Mouse (Mus musculus): ENCODE data around the gene Cyp2c54. TPM values are rescaled to one million over a fixed set of nuclear protein-coding genes. Genes with fewer than 3 reads are reported as not detected.
"Not testable (repeated sequence)": the region's sequence is repeated elsewhere in the genome, so short reads cannot be mapped to it uniquely, and the experiment has no call there.

Gene Cyp2c54
- not detected in 2 replicates for polyA plus RNA-seq (2012; rRNA removed)

DNA sequence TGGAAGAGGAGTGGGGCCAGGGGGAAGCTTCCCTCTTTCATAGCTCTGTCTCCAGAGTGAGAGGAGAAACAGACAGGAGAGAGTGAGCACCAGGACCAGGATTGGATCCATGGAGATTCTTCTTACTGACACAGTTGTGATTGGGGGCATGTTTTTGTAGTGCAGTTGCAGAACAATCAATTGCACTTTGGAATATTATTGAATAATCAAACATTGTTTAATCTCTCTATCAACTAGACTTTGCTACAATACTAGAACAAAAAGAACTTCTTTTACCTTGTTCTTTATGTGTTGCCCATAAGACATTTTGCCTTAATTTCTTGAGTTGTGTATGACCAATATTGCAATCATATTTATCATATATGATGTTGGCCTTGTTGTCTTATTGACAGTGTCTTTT, at the start of gene Cyp2c54:
Gene Cyp2c54, minus strand, starts transcription at position 127 of the 400 bp plus-strand sequence.
- H3K4me3 ChIP-seq (replicated peaks; ENCODE audit: insufficient read depth, low read depth, low read length), result no peak within 1 kb of the TSS
- H3K4me1 ChIP-seq (ENCODE audit: control insufficient read depth, insufficient read depth, low read length), result no peaks in the 10 kb centered on the region
- H3K27me3 ChIP-seq (ENCODE audit: control insufficient read depth, insufficient read depth, low read length), result no peaks in the 10 kb centered on the region
- no peak within 1 kb of the TSS for H3K27ac ChIP-seq (ENCODE audit: insufficient read depth, low read length)
- no peak for TF ChIP-seq CTCF (IDR thresholded peaks at IDR 0.05; ENCODE audit: borderline replicate concordance, insufficient read depth, low read depth, low read length)
- no peak for TF ChIP-seq POLR2A (IDR thresholded peaks at IDR 0.05; ENCODE audit: borderline replicate concordance, insufficient read depth, low read length)
- no peak for DNase-seq

DNA sequence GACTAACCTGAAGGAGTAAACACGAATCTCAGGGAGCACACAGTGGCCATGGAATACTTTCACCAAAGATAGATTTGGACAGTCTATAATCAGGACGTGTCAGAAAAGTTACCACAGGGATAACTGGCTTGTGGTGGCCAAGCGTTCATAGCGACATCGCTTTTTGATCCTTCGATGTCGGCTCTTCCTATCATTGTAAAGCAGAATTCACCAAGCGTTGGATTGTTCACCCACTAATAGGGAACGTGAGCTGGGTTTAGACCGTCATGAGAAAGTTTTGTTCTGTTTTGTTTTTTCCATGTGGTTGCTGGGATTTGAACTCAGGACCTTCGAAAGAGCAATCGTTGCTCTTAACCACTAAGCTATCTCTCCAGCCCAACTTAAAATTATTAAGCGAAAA, 46.0 kb upstream of the Cyp2c54 start:
- not testable (repeated sequence) for DNase-seq
- 84% methylated on average over 13 of the region's 13 CpGs for WGBS

DNA sequence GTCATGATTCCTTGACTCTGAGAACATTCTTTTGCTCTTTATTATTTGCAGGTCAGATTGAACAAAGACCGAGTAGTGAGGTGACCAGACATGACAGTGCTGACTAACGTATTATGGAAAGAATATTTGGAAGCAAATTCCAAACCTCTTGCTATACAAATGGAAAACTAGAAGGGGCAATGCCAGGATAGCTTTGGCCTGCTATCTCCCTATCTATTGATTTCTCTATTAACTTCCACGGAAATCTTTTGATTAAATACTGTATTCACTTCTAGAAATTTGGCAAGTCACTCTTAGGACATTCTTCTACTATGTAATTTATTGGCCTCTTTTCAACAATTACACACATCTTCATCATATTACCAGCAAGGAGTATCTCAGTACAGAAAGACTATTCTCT, 17.5 kb upstream of the Cyp2c54 start:
- 76% methylated on average over 3 of the region's 3 CpGs for WGBS
- DNase-seq, result no peak

More for the DNA sequence above, 46.0 kb upstream of the Cyp2c54 start:
- not testable (repeated sequence) for H3K27ac ChIP-seq (ENCODE audit: insufficient read depth, low read length); H3K27me3 ChIP-seq (ENCODE audit: control insufficient read depth, insufficient read depth, low read length); H3K4me1 ChIP-seq (ENCODE audit: control insufficient read depth, insufficient read depth, low read length); H3K4me3 ChIP-seq (replicated peaks; ENCODE audit: insufficient read depth, low read depth, low read length)

GRCm38 (mm10) chr19:40089421-40089820, 15.8 kb upstream of the Cyp2c54 start, which contains the start of gene Cyp2c50:
Gene Cyp2c50 (plus strand): TSS chr19:40089688.
- WGBS, result 98% methylated on average over 1 of the region's 1 CpGs
- not testable (repeated sequence) for H3K27ac ChIP-seq (ENCODE audit: insufficient read depth, low read length)

More for the DNA sequence above, 17.5 kb upstream of the Cyp2c54 start:
- H3K4me1 ChIP-seq (ENCODE audit: control insufficient read depth, insufficient read depth, low read length), result no peaks in the 10 kb centered on the region
- no peak overlapping the region for H3K27ac ChIP-seq (ENCODE audit: insufficient read depth, low read length)
- no peak overlapping the region for H3K4me3 ChIP-seq (replicated peaks; ENCODE audit: insufficient read depth, low read depth, low read length)
- TF ChIP-seq CTCF (IDR thresholded peaks at IDR 0.05; ENCODE audit: borderline replicate concordance, insufficient read depth, low read depth, low read length) (no peak), POLR2A (IDR thresholded peaks at IDR 0.05; ENCODE audit: borderline replicate concordance, insufficient read depth, low read length) (no peak)
- H3K27me3 ChIP-seq (ENCODE audit: control insufficient read depth, insufficient read depth, low read length), result no peaks in the 10 kb centered on the region

GRCm38 (mm10) chr19:40088381-40088780, 14.8 kb upstream of the Cyp2c54 start:
- 85% methylated on average over 1 of the region's 1 CpGs for WGBS
- Histone ChIP-seq H3K4me3 (replicated peaks; ENCODE audit: insufficient read depth, low read depth, low read length) (no peak overlapping the region), H3K4me1 (ENCODE audit: control insufficient read depth, insufficient read depth, low read length) (no peaks in the 10 kb centered on the region), H3K27ac (ENCODE audit: insufficient read depth, low read length) (no peak overlapping the region), H3K27me3 (ENCODE audit: control insufficient read depth, insufficient read depth, low read length) (no peaks in the 10 kb centered on the region)
- no peak for DNase-seq
- TF ChIP-seq CTCF (IDR thresholded peaks at IDR 0.05; ENCODE audit: borderline replicate concordance, insufficient read depth, low read depth, low read length) (no peak), POLR2A (IDR thresholded peaks at IDR 0.05; ENCODE audit: borderline replicate concordance, insufficient read depth, low read length) (no peak)

More at GRCm38 (mm10) chr19:40089421-40089820, 15.8 kb upstream of the Cyp2c54 start, which contains the start of gene Cyp2c50:
- H3K27me3 ChIP-seq (ENCODE audit: control insufficient read depth, insufficient read depth, low read length); H3K4me1 ChIP-seq (ENCODE audit: control insufficient read depth, insufficient read depth, low read length); DNase-seq; H3K4me3 ChIP-seq (replicated peaks; ENCODE audit: insufficient read depth, low read depth, low read length): not testable (repeated sequence)

- not testable (repeated sequence) for H3K27me3 ChIP-seq (ENCODE audit: control insufficient read depth, insufficient read depth, low read length); H3K4me1 ChIP-seq (ENCODE audit: control insufficient read depth, insufficient read depth, low read length); H3K4me3 ChIP-seq (replicated peaks; ENCODE audit: insufficient read depth, low read depth, low read length); H3K27ac ChIP-seq (ENCODE audit: insufficient read depth, low read length); DNase-seq
- 98% methylated on average over 1 of the region's 1 CpGs for WGBS
Measured at GRCm38 (mm10) chr19:39992140-39992539, 81.5 kb downstream of the Cyp2c54 start, which contains the start of gene Cyp2c37. Gene Cyp2c37 (plus strand): TSS chr19:39992424.

DNA sequence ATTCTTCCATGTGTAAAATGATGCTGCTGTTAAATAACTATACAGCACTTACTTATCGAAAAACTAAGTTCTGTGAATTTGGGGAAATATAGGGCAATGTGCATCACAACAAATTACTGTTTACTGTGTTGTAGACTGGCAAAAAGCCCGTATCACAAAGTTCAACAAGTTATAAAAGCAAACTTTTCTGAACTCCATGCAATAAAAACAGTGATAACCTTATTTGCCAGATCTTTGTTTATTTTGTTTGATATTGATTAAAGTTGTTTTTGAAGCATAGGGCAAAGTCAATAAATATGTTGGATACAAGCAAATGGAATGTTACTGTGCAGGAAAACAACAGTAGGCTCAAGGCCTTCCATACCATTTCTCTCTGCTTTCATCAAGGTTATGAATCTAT, 84.2 kb downstream of the Cyp2c54 start:
- H3K4me3 ChIP-seq (replicated peaks; ENCODE audit: insufficient read depth, low read depth, low read length), result no peak overlapping the region
- WGBS, result 60% methylated on average over 2 of the region's 2 CpGs
- no peak for DNase-seq
- TF ChIP-seq POLR2A (IDR thresholded peaks at IDR 0.05; ENCODE audit: borderline replicate concordance, insufficient read depth, low read length) (no peak), CTCF (IDR thresholded peaks at IDR 0.05; ENCODE audit: borderline replicate concordance, insufficient read depth, low read depth, low read length) (no peak)
- no peaks in the 10 kb centered on the region for H3K27me3 ChIP-seq (ENCODE audit: control insufficient read depth, insufficient read depth, low read length)
- H3K27ac ChIP-seq (ENCODE audit: insufficient read depth, low read length), result no peak overlapping the region
- H3K4me1 ChIP-seq (ENCODE audit: control insufficient read depth, insufficient read depth, low read length), result no peaks in the 10 kb centered on the region

Other genes with a start within 250 kb of the Cyp2c54 start
- gene Cyp2c69, start 187.0 kb downstream of the Cyp2c54 start, polyA plus RNA-seq (2012; rRNA removed), result not detected in 2 replicates
- not detected in 2 replicates for gene Cyp2c37, start 81.4 kb downstream of the Cyp2c54 start, polyA plus RNA-seq (2012; rRNA removed)
- gene Cyp2c50, start 15.9 kb upstream of the Cyp2c54 start, polyA plus RNA-seq (2012; rRNA removed), result not detected in 2 replicates
- not detected in 2 replicates for gene Cyp2c70, start 113.5 kb upstream of the Cyp2c54 start, polyA plus RNA-seq (2012; rRNA removed)
- gene Pdlim1, start 198.0 kb upstream of the Cyp2c54 start, polyA plus RNA-seq (2012; rRNA removed), result 20.1 and 23.2 TPM in 2 replicates